Mouse (Mus musculus): ENCODE data around the gene Glmp. TPM values are rescaled to one million over a fixed set of nuclear protein-coding genes. Genes with fewer than 3 reads are reported as not detected.
"Not testable (repeated sequence)": the region's sequence is repeated elsewhere in the genome, so short reads cannot be mapped to it uniquely, and the experiment has no call there.

The Glmp gene
- total RNA-seq, 2 experiments from 2014 or later = 85.6 to 87.3 TPM

GRCm38 (mm10) chr3:88375750-88376626 lies 51.2 kb downstream of the Glmp start:
- DNase-seq (ENCODE audit: low spot score in 2 of 2) = not testable (repeated sequence)

- not testable (repeated sequence) for DNase-seq (ENCODE audit: low spot score in 2 of 2)
These were observed 51.8 kb downstream of the Glmp start for GRCm38 (mm10) chr3:88376644-88377043.

DNA sequence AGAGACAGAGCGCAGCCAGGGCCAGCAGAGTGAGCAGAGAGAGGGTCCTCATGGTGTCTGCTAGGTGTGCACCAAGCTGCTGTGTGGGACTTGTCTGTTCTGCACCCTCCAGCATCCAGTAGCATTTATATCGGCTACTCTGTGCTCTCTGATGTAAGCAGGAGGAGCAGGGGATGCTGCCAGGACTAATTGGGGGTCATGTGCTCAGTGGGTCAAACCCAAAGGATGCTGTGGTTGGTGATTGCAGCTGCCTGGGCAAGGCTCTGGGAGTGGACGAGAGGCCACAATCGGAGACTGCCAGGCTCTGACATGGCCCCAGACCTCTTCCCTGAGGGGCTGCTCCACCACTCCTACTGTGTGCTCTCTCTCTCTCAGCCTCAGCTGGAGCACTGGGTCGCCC lies 53.8 kb downstream of the Glmp start, which contains the start of gene Bglap2:
Gene Bglap2 (minus strand): TSS at position 101 of the 400 bp plus-strand sequence.
- not testable (repeated sequence) for DNase-seq (ENCODE audit: low spot score in 2 of 2)

Other genes with a start within 250 kb of the Glmp start
- gene Ttc24, start 246.7 kb upstream of the Glmp start, total RNA-seq (2021) = not detected
- under 1 TPM; 0.16 to 0.30 TPM for gene Iqgap3, start 243.1 kb upstream of the Glmp start, total RNA-seq (2021)
- 100 to 1,000 TPM; 210 to 213 TPM for gene Mef2d, start 182.7 kb upstream of the Glmp start, total RNA-seq (2021)
- gene Rhbg, start 70.3 kb upstream of the Glmp start, total RNA-seq (2021) = not detected
- under 1 TPM; 0.37 to 0.42 TPM for gene Gm38392, start 37.8 kb upstream of the Glmp start, total RNA-seq (2021)
- 1 to 10 TPM; 2.9 to 4.6 TPM for gene Tsacc, start 28.0 kb upstream of the Glmp start, total RNA-seq (2021)
- gene Cct3, start 27.9 kb upstream of the Glmp start, total RNA-seq (2021) = 100 to 1,000 TPM; 188 to 189 TPM
- 1 to 10 TPM in 1 of 2 experiments, under 1 TPM in 1; 0.96 to 2.4 TPM for gene Tmem79, start 11.1 kb downstream of the Glmp start, total RNA-seq (2021)
- gene Smg5, start 11.2 kb downstream of the Glmp start, total RNA-seq (2021) = 10 to 100 TPM; 80.1 to 81.7 TPM
- gene Paqr6, start 39.6 kb downstream of the Glmp start, total RNA-seq (2021) = 10 to 100 TPM in 1 of 2 experiments, 1 to 10 TPM in 1; 8.6 to 11.0 TPM
- 1 to 10 TPM; 1.7 to 1.9 TPM for gene Bglap3, start 47.7 kb downstream of the Glmp start, total RNA-seq (2021)
- gene Bglap2, start 53.7 kb downstream of the Glmp start, total RNA-seq (2021) = 1 to 10 TPM in 1 of 2 experiments, not detected in 1; 2.0 TPM
- gene Bglap, start 59.4 kb downstream of the Glmp start, total RNA-seq (2021) = not detected
- 1 to 10 TPM; 5.2 to 6.2 TPM for gene Pmf1, start 85.3 kb downstream of the Glmp start, total RNA-seq (2021)
- gene Slc25a44, start 100.1 kb downstream of the Glmp start, total RNA-seq (2021) = 10 to 100 TPM; 77.0 to 78.9 TPM
- gene Sema4a, start 136.2 kb downstream of the Glmp start, total RNA-seq (2021) = 10 to 100 TPM; 70.4 to 76.5 TPM
- gene Lmna, start 184.9 kb downstream of the Glmp start, total RNA-seq (2021) = 10 to 100 TPM; 61.3 to 67.9 TPM
- 1 to 10 TPM; 2.7 to 3.1 TPM for gene Mex3a, start 207.4 kb downstream of the Glmp start, total RNA-seq (2021)
- gene Rab25, start 223.3 kb downstream of the Glmp start, total RNA-seq (2021) = not detected
- 100 to 1,000 TPM; 104 to 115 TPM for gene Lamtor2, start 228.1 kb downstream of the Glmp start, total RNA-seq (2021)
- 100 to 1,000 TPM; 143 to 147 TPM for gene Ubqln4, start 228.7 kb downstream of the Glmp start, total RNA-seq (2021)